Mouse (Mus musculus) megakaryocyte, embryonic 14.5 days (primary cell): ENCODE measurements around the gene Magi2. TPM values are rescaled to one million over a fixed set of nuclear protein-coding genes. Genes with fewer than 3 reads are reported as not detected.
"Not testable (repeated sequence)": the region's sequence is repeated elsewhere in the genome, so short reads cannot be mapped to it uniquely, and the experiment has no call there.

Source experiments
- H3K27me3 ChIP-seq: replicated peaks from 2 replicates; pipeline ENCODE3; 2012; ENCODE audit warnings: inconsistent platforms
- H3K36me3 ChIP-seq: replicated peaks from 2 replicates; pipeline ENCODE3; 2012; ENCODE audit warnings: low read length, inconsistent platforms, mixed read lengths
- H3K4me1 ChIP-seq: 2 replicates; pipeline ENCODE4 v1.6.1; 2012; ENCODE audit warnings: inconsistent platforms
- H3K4me3 ChIP-seq: replicated peaks from 2 replicates; pipeline ENCODE3; 2012; ENCODE audit warnings: moderate library complexity, mild to moderate bottlenecking, inconsistent platforms
- H3K9me3 ChIP-seq: 2 replicates; pipeline ENCODE4 v1.6.1; 2012; ENCODE audit warnings: inconsistent platforms
- FLI1 ChIP-seq: IDR thresholded peaks from 2 replicates; pipeline ENCODE4 v1.6.1; 2012; ENCODE audit warnings: low read length, inconsistent platforms, mixed read lengths
- GATA1 ChIP-seq: IDR thresholded peaks from 3 replicates; pipeline ENCODE4 v1.6.1; 2012; ENCODE audit warnings: mixed read lengths, low read length, inconsistent platforms, borderline replicate concordance
- polyA plus RNA-seq: library from polyadenylated mRNA; stranded (reverse); fragments of >175 nt; gene quantifications from 2 replicates; pipeline ENCODE4 v1.2.3, GENCODE M21; 2012; ENCODE audit warnings: low replicate concordance; ENCODE audit not compliant: insufficient read depth

Magi2 gene
- polyA plus RNA-seq, 1 experiment = 0.02 TPM

- Histone ChIP-seq H3K4me3 (no peak overlapping the region), H3K4me1 (peaks cover 13% of the 10 kb centered on the region), H3K27me3 (no peaks in the 10 kb centered on the region), H3K36me3 (no peaks in the 10 kb centered on the region), H3K9me3 (peaks cover 11% of the 10 kb centered on the region)
- no peak for TF ChIP-seq GATA1
Observed at GRCm38 (mm10) chr5:20684112-20684511, 1457.3 kb downstream of the Magi2 start.

GRCm38 (mm10) chr5:20692230-20692629, 1465.4 kb downstream of the Magi2 start:
- no peaks in the 10 kb centered on the region for H3K27me3 ChIP-seq
- H3K4me3 ChIP-seq = no peak overlapping the region
- peaks cover 47% of the 10 kb centered on the region for H3K9me3 ChIP-seq
- H3K36me3 ChIP-seq = no peaks in the 10 kb centered on the region
- TF ChIP-seq GATA1 (no peak), FLI1 (no peak)
- no peaks in the 10 kb centered on the region for H3K4me1 ChIP-seq

GRCm38 (mm10) chr5:20699116-20699515, 1472.3 kb downstream of the Magi2 start:
- Histone ChIP-seq H3K27me3 (peaks cover 5% of the 10 kb centered on the region), H3K9me3 (peaks cover 13% of the 10 kb centered on the region), H3K36me3 (no peaks in the 10 kb centered on the region), H3K4me3 (no peak overlapping the region), H3K4me1 (peaks cover 23% of the 10 kb centered on the region)
- TF ChIP-seq FLI1 (no peak), GATA1 (no peak)

- TF ChIP-seq FLI1 (no peak), GATA1 (no peak)
- Histone ChIP-seq H3K27me3 (peaks cover 5% of the 10 kb centered on the region), H3K4me3 (peak overlapping the region; percentile 95), H3K4me1 (peaks cover 26% of the 10 kb centered on the region), H3K36me3 (no peaks in the 10 kb centered on the region), H3K9me3 (no peaks in the 10 kb centered on the region)
Observed at GRCm38 (mm10) chr5:20701483-20702421, 1474.9 kb downstream of the Magi2 start.

- Histone ChIP-seq H3K27me3 (peaks cover 5% of the 10 kb centered on the region), H3K9me3 (no peaks in the 10 kb centered on the region), H3K4me3 (peak overlapping the region; percentile 95), H3K4me1 (peaks cover 26% of the 10 kb centered on the region), H3K36me3 (no peaks in the 10 kb centered on the region)
- no peak for TF ChIP-seq GATA1
- TF ChIP-seq FLI1 = no peak
Observed at GRCm38 (mm10) chr5:20702480-20703303, 1475.9 kb downstream of the Magi2 start.

- Histone ChIP-seq H3K36me3 (no peaks in the 10 kb centered on the region), H3K9me3 (no peaks in the 10 kb centered on the region), H3K4me3 (no peak overlapping the region), H3K27me3 (peaks cover 5% of the 10 kb centered on the region), H3K4me1 (peaks cover 26% of the 10 kb centered on the region)
- TF ChIP-seq GATA1 (no peak), FLI1 (no peak)
Observed at GRCm38 (mm10) chr5:20703304-20703700, 1476.5 kb downstream of the Magi2 start.

GRCm38 (mm10) chr5:20703971-20704575, 1477.2 kb downstream of the Magi2 start:
- TF ChIP-seq GATA1 (no peak), FLI1 (no peak)
- H3K4me1 ChIP-seq = peaks cover 26% of the 10 kb centered on the region
- peaks cover 4% of the 10 kb centered on the region for H3K27me3 ChIP-seq
- H3K9me3 ChIP-seq = no peaks in the 10 kb centered on the region
- H3K36me3 ChIP-seq = no peaks in the 10 kb centered on the region
- no peak overlapping the region for H3K4me3 ChIP-seq

- Histone ChIP-seq H3K36me3 (no peaks in the 10 kb centered on the region), H3K4me1 (peaks cover 26% of the 10 kb centered on the region), H3K9me3 (no peaks in the 10 kb centered on the region), H3K27me3 (peaks cover 2% of the 10 kb centered on the region), H3K4me3 (no peak overlapping the region)
- TF ChIP-seq FLI1 (no peak), GATA1 (no peak)
Observed at GRCm38 (mm10) chr5:20704886-20705285, 1478.0 kb downstream of the Magi2 start.

- H3K9me3 ChIP-seq, H3K4me3 ChIP-seq, H3K36me3 ChIP-seq, H3K27me3 ChIP-seq: not testable (repeated sequence)
- peaks cover 24% of the 10 kb centered on the region for H3K4me1 ChIP-seq
Observed at GRCm38 (mm10) chr5:20706322-20707282, 1479.8 kb downstream of the Magi2 start.

GRCm38 (mm10) chr5:20710845-20711244, 1484.0 kb downstream of the Magi2 start:
- H3K9me3 ChIP-seq, H3K4me3 ChIP-seq, H3K36me3 ChIP-seq, H3K27me3 ChIP-seq, H3K4me1 ChIP-seq: not testable (repeated sequence)

GRCm38 (mm10) chr5:20714619-20715018, 1487.8 kb downstream of the Magi2 start:
- H3K4me1 ChIP-seq, H3K36me3 ChIP-seq, H3K4me3 ChIP-seq, H3K9me3 ChIP-seq, H3K27me3 ChIP-seq: not testable (repeated sequence)

- not testable (repeated sequence) for H3K27me3 ChIP-seq, H3K4me1 ChIP-seq, H3K4me3 ChIP-seq
Observed at GRCm38 (mm10) chr5:20715980-20716379, 1489.1 kb downstream of the Magi2 start.

More at GRCm38 (mm10) chr5:20715980-20716379, 1489.1 kb downstream of the Magi2 start:
- H3K36me3 ChIP-seq, H3K9me3 ChIP-seq: not testable (repeated sequence)
